Mouse (Mus musculus): Measurements from ENCODE around the gene Acoxl. TPM values are rescaled to one million over a fixed set of nuclear protein-coding genes. Genes with fewer than 3 reads are reported as not detected.

Gene Acoxl
- total RNA-seq, 2 experiments from 2014 or later = 0.27 TPM; not detected in 1

DNA sequence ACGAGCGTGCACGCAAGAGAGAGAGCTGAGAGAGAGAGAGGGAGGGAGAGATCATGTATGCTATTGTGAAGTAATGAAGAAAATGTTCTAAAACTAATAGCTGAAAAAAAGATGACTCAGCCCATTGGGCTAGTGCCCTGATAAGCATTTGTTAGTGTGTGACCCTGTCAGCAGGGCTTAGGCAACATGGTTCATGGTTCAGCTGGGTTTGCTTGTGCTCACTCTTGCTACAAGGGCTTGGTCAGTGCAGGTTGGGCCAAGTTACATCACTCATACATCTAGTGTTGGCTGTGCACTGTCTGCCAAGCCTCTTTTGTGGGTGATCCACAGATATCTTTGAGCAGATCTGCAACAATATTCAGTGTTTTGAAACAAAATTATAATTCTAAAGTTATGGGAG lies 194.8 kb downstream of the Acoxl start:
- no peak for DNase-seq

DNA sequence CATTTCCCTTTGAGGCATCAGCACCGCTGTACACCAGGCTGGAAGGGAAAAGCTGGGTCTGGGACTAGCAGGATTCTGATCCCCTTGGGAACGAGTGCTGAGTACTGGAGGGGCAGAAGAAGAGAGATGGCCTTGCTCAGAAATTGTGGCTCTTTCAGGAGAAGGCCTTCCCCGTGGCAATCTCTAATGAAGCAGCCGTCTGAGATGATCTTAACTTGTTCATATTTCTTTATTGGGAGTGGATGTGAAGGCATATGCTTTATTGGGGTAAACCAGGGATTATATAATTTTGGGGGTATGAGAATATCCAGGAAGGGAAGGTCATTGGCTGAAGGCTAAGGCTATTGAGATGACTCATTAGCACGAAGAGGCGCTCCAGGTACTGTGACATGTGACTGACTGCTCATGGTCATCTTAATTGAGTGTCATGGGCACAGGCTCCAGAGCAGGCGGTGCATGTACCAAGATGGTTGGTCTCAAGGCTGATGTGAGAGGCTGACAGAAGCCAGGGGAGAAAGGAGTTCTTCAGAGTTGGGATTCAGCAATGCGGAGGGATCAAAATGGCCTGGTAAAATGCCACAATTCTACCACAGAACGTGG lies 195.5 kb downstream of the Acoxl start:
- no peak for DNase-seq

DNA sequence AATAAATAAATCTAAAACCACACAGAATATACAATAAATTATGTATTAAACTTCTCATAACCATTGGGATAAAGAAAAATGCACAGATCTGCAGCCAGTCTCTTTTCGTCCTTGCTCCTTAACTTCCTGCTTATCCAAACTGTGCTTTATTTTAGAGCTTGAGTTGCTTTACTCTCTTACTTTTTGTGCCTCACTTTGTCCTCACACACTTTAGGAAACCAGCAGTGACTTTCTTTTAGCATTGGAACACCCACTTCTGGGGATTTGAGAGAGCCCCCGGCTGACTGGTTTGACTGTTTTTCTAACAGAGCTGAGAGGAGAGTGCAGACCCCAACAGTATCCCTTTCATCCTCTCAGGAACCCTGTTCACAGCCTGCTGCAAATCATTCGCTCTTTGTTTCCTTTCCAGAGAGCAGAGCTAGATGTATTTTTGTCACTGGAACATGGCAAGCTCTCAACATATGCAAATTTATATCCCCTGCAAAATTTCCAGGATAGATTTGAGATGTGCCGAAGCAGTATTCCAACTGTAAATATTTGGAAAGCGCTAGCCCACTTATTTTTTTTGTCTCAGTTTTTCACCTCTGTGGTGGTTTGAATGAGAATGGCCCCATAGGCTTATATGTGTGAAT lies 199.7 kb downstream of the Acoxl start:
- no peak for DNase-seq

DNA sequence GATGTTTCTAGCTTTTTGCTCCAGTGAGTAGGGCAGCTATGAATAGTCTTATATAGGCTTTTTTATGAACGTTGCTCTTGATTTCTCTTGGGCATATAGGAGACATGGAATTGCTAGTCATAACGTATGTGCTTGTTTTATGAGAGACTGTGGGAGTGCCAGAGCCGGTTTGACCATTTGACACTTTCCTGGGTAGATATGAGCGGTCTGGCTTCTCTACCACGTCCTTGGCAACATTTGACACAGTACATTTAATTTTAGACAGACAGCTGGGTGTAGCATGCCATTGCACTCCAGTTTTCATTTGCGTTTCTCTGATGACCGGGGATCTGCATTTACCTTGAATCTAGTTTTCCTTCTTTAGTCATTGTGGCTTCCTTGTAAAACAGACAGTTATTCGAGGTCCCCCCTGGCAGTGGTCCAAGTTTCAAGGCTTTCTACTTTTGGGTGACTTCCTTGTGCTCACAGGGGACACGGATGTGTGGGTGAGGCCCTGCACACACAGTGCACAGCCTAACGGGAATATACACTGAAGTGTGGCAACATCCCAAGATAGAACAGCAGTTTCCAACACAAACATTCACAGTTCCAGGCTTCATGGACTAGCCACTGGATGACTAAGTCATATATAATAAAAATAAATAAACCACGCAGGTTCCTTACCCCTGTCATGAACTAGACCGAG lies 202.5 kb downstream of the Acoxl start:
- DNase-seq = peak; percentile 13

DNA sequence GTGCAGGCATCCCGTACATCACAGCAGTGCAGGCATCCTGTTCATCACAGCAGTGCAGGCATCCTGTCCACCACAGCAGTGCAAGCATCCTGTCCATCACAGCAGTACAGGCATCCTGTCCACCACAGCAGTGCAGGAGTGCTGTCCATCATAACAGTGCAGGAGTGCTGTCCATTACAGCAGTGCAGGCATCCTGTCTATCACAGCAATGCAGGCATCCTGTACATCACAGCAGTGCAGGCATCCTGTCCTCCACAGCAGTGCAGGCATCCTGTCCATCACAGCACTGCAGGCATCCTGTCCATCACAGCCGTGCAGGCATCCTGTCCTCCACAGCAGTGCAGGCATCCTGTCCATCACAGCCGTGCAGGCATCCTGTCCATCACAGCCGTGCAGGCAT lies 207.8 kb downstream of the Acoxl start:
- DNase-seq = no peak

DNA sequence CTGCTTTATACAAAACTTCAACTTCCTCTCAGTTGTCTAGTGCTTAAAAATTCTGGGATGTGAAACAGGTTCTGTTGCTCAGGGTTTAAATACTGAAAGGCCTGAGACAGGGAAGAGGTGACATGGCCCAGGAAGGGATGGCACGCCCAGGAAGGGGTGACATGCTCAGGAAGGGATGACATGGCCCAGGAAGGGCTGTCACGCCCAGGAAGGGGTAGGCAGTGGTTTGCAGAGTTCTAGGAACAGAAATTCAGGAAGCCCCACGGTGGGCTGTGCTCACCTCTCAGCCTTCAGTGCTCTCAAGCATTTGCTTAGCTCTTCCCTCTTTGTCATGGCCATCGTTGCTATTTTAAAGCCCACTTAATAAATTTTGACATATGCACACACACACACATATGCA lies 216.2 kb downstream of the Acoxl start:
- no peak for DNase-seq

DNA sequence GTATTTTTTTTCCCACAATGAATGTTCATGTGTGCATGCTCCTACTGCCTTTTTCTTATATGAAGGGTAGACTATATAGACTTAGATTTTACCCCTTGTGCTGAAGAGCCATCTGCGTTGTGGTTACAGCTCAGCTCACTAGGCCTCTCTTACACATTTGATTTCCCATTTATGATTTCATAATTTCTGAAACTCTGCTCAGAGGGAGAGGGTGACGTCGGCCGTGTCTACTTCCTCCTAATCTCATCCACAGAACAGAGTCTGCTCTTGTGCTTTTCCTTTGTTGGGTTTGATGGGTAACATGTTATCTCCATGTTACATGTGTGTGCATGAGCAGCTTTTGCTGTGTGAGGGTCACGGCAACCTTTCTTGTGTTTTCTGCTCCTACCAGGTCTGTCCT lies 219.2 kb downstream of the Acoxl start:
- no peak for DNase-seq

DNA sequence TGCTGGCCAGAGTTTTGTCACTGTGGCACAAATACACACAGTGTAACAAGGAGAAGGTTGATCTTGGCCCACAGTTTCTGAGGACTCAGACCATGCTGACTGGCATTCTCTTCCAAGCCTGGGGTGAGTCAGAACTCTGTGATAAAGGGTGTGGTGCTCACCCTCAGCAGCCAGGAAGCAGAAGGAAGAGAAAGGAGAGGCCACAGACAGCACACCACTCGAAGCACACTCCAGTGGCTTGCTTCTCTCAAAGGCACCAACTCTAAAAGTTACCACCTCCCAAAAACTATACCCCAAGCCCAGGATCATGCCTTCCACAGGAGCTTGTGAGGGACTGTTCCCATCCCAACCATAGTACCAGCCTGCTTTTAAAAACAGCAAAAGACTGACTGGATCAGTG lies 220.0 kb downstream of the Acoxl start:
- DNase-seq = no peak

DNA sequence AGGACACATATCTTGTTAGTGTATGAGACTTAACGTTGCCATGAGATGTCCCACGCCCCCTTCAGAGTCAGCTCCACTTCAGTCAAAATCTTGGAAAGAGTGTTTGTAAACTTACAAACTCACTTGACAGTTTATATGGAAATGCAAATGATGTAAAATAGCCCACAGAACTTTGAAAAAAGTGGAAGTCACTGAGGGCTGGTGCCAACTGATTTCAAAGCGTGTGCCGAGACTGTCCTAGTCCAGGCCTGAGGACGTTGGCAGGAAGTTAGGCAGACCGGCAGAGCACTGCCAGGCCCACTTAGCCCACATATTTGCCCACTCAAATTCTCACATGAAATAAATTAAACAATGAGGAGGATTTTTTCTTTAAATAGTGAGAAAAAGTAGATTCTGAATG lies 221.5 kb downstream of the Acoxl start:
- no peak for DNase-seq

DNA sequence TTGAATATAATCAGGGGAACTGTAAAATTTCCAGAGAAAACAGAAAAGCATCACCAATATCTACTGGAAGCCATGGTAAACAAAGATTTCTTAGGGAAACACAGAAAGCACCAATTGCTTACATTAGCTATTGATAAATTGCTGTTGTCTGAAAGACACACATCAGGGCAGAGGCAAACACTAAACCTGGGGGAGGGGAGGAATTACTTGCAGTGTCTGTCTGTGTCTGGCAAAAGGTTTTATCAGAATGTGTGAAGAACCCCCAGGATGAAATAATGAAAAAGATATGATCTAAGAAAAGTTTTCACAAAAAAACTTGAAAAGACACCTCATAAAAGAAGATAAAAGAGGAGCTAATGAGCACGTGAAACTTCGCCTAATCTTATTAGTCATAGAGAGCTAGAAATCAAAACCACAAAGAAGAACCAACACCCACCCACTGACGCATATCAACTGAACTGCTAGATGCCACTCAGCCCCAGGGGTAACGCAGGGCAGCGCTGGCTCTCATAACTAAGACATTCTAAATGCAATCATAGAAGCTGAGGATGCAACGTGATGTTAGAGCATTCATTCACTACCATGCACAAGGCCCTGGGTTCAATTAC lies 222.1 kb downstream of the Acoxl start:
- no peak for DNase-seq

DNA sequence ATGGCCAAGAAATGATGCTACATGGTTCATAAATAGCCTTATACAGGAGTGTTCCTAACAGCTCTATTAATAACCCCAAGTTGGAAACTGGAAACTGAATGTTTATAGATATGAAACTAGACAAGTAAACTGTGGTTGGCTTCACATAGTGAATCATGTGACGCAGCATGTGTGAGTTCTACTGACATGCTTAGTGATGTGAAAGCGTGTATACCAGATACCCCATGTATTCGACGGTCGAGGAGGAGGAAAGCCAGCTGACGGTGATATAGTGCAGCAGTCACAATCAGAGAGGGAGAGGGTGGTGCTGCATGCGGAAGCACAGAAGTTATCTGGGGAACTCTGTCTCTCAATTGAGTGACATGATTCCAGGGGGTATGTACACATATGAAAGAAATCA lies 222.8 kb downstream of the Acoxl start:
- DNase-seq = no peak

DNA sequence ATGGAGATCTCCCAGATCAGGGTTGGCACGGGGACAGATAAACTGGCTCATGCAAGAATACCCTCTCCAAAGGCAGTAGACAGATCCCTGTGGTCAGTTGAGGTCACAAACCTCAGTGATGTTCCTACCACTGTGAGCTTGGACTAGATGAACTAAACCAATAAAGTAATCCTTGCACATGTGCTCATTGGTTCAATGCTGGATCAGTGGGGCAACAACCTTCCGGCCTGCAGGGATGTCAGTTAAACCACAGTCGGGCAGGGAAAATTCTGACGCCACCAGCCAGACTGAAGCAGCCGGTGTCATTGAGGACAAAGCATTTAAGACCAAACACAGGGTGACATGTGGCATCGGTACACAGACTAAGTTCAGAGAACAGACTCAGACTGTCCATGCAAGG lies 224.1 kb downstream of the Acoxl start:
- DNase-seq = no peak

DNA sequence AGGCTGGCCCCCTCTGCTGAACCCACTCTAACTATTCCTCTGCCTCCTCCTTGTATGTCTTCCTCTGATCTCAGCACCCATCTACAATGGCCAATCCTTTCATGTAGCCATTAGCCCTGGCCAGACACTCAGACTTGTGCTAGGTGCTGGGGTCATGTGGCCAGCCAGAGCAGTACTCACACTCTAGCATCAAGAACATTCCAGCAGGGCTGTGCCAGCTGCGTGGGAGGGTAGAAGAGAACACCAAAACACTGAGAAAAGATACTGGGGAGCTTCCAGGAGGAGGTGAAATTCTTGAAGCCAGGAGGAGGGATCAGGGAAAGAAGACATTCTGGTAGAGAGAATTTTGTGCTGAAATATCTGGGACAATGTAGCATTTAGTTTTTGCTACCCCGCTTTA lies 226.3 kb downstream of the Acoxl start:
- no peak for DNase-seq

DNA sequence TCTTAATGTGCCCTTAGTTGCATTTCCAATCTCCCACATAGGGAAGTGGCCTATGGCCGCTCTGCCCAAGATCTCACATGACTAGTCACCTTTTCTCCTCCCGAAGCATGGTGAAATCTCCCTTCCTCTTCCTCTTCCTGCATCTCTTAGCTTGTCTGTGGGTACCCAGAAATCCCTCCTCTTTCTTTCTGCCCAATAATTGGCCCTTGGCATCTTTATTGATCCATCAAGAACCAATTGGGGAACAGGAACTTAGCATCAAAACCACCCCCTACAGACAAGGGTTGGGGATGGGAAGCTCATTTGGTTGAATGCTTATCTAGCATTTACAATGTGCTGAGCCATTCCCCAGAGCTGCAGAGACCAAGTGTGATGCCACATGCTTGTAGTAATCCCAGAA lies 226.9 kb downstream of the Acoxl start:
- DNase-seq = no peak

DNA sequence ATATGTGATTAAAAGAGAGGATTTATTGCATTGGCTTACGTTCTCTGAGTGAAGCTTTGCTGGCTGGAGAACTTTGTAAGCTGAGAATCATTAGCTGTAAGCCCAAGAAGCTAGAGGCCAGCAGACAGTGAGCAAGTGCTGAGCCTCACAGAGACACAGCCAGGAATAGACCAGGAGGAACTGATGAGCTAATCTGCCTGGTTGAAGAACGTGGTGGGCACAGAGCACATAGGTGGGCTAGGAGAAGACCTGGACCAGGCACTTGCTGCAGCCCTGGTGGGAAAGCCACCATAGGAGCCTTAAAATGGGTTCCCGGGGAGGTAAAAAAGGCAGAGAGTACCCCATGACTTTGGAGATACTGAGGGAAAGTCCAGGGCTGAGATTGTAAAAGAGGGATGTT lies 228.5 kb downstream of the Acoxl start:
- DNase-seq = peak; percentile 14

DNA sequence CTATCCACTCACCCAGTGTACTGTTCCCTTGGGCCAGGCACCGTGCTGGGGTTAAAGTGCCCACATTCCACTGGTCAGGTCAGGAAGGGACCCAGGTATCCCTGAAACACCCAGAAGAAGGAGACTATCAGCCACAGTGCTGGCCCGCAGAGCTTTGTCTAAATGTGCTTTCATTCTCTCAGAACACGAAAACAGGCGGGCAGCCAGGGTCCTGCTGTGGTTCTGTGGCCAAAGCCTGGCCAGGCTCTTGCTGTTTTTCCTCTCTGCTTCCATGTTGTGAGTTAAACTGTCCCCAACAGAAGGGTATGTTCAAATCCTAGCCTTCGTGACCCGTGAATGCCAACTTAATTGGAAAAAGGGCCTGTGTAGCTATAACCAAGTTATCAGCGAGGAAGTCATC lies 228.9 kb downstream of the Acoxl start:
- DNase-seq = no peak

DNA sequence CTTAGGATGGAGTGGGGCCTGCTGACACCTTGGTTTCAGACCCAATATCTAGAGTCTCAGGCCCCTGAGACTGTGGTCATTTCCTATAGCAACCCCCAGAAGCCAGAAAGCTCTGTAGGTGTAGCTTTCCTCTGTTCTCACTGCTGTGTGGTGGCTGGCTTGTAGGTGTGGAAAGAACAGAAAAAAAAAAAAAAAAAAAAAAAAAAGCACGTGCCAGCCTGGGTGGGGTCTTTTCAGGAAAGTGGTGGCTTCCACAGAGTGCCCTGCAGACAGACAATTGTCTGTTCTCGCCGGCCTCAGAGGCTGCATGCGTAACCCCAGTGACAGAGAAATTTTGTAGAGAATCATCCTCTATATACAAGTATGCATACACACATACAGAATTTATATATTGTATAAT lies 229.5 kb downstream of the Acoxl start:
- no peak for DNase-seq

DNA sequence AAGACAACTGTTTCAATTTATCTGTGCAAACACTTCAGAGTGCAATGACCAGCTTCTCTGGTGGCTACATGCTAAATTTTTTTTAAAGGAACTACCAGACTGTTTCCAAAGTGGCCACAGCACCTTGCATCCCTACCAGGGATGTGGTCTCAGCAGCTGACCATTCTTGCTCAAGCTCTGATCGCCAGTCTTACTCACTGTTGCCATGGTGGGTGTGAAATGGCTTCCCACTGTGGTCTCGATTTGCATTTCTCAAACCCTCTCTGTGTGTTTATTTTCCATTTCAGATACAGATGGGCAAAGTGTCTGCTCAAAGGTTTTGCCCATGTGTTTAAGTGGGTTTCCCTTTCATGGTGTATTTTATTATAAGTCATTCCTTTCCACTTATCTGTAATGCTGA lies 230.3 kb downstream of the Acoxl start:
- DNase-seq = no peak

DNA sequence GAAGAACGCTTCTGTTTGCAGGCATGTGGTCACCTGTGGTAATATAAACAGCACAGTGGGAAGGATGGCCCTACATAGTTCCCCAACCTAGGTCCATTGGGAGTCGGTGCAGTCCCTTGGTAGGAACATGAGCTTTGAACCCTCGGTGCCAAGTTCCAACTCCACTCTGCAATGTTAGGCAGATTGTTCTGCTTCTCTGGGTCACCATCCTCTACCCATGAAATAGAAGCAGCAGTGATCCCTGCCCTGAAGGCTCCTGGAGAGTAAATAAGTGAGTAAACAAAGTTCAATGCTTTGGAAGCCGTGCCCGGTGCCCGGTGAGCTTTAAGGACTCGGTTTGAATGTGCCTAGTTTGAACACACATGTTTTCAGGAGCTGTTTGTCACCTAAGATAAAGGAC lies 233.1 kb downstream of the Acoxl start:
- no peak for DNase-seq

DNA sequence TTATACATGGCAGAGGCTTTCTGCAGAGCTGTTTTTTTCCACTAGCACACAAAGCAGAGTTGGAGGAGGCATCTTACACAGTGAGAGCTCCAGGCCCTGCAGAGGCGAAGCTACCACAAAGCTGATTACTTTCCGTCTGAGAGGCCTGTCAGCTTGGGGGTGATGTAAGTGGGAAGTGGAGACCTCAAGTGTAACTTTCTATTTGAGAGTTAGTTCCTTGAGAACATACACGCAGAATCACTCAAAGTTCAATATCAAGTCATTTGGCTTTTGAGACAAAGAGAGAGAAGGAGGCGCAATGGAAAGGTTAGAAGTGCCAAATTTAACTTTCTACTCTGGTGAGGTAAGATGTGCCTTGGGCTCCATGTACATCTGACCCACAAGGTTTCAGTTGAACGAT lies 234.3 kb downstream of the Acoxl start:
- DNase-seq = no peak

DNA sequence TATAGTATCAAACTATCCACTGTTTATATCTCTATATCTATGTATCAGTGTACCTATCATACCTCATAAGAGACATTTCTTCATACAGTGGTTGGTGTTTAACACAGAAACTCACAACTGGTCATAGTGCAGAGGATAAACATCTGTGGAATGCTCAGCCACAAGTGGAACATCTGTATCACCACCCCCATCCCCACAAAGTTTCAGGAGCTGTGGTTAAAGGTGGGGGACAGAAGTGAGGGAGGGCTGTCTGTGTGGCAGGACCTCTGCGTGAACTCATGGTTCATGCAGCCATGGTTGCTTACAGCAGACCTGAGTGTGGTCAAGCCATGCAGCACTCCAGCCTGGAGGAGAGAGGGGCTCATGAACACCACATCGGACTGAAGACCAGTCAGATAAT lies 234.9 kb downstream of the Acoxl start:
- no peak for DNase-seq

DNA sequence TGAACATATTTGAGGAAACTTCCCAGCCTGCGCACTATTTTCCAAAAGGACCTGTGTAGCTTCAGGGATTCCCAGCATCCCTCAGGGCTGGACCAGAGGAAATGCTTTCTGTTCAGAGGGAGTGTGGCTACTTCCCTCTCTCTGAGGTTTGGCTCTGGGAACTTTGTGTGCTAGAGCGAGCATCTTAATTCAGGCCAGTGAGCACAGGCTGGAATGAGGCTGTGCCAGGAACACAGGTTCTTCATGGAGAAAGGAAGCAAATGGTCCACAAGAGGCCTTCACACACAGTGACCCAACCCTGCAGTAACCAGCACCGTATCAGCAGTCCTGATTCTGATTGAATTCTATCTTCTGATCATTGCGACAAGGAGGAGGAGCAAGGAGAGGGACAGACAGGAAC lies 238.3 kb downstream of the Acoxl start:
- DNase-seq = no peak

DNA sequence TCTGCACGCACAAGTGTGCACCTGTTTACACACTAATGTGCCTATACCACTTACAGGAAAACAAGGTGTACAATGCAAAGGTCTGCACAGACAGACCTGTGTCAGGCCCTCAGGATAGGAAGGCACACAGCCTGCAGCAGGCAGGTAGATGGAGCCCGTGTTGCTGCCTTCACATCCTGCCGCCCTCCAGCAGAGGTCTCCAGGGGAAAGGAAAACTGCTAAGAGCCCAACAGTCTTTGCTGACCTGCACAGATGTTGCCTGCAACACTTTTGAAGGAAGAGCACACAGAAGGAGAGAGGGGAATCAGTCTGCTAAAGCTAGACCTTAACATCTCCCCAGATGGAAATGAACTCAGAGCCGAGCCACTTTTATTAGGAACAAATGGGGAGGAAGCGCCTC lies 240.2 kb downstream of the Acoxl start:
- DNase-seq = peak; percentile 26

DNA sequence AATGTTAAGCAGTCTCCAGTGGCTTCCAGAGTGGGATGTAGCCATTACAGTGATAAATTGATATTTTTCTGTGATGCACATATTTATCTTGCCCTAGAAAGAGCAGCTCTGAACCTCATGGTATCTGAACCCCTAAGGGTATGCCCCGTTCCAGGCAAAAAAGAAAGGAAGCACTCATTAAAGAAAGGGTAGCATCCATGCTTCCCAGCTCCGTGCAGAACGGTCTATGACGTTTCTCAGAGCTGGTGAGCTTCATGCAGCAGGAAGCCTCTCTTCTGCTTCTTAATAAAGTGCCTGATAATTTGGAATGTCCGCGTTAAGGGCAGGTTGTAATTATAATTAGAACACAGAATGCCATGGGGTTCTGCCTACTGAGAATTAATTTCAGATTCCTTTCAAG lies 240.6 kb downstream of the Acoxl start:
- DNase-seq = no peak
